Comparison of ENCODE assay signal across 29 mouse cellular contexts in the genomic region with DNA sequence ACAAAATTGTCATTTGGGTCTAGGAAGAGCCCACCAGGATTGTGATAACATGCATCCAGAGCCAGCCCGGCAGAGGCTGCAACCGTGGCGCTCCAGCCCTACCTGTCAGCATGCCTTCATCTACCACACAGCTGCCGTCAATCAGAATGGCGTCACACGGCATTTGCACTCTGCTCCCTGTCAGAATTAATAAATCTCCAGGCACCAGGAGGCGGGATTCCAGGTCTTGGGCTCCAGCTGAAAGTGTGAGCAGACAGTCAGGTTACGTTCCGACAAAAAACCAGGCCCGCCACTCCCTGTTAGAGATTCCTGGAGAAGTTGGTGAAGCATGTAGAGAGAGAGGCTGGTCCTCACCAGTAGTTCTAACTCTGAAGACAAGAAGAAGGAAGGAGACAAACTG.
DNase-seq lines count a peak whose midpoint lies in the region; ATAC-seq lines count a peak whose summit lies in the region.
"Had no signal": no experiment of that assay in that cellular context is flagged by ENCODE, and none has a peak within 500 bp of the region (broad histone marks: within the 10 kb centered on the region; RNA-seq: fewer than 3 reads in every experiment).

No protein-coding gene starts in this region.

- WGBS in kidney, embryonic 16.5 days = 56% methylated on average over 10 of the region's 10 CpGs
- 55% methylated on average over 10 of the region's 10 CpGs for WGBS in embryonic facial prominence, embryonic 11.5 days

- H3K4me3 ChIP-seq in kidney, embryonic 16.5 days (ENCODE audit: low read length) = no peak overlapping the region
- H3K4me3 ChIP-seq in embryonic facial prominence, embryonic 11.5 days (ENCODE audit: low read depth, low read length) = no peak overlapping the region
- H3K4me3 ChIP-seq: forebrain, embryonic 13.5 days; hindbrain, embryonic 12.5 days; intestine, embryonic 15.5 days; left cerebral cortex, adult 2 months; midbrain, embryonic 15.5 days; neural tube, embryonic 15.5 days had no signal

- H3K36me3 ChIP-seq in kidney, embryonic 16.5 days (ENCODE audit: insufficient read depth, low read length) = no peaks in the 10 kb centered on the region
- H3K36me3 ChIP-seq in embryonic facial prominence, embryonic 11.5 days (replicated peaks; ENCODE audit: control insufficient read depth, insufficient read depth, low read depth, low read length) = no peaks in the 10 kb centered on the region
- H3K36me3 ChIP-seq: hindbrain, embryonic 12.5 days; intestine, embryonic 15.5 days; midbrain, embryonic 15.5 days; neural tube, embryonic 15.5 days had no signal

- H3K9ac ChIP-seq in kidney, embryonic 16.5 days (replicated peaks; ENCODE audit: low read length) = no peak overlapping the region
- no peak overlapping the region for H3K9ac ChIP-seq in embryonic facial prominence, embryonic 11.5 days (replicated peaks; ENCODE audit: low read length)
- H3K9ac ChIP-seq: forebrain, embryonic 13.5 days; hindbrain, embryonic 12.5 days; intestine, embryonic 15.5 days; liver, embryonic 14.5 days; lung, embryonic 14.5 days; midbrain, embryonic 15.5 days; neural tube, embryonic 15.5 days had no signal

- H3K4me1 ChIP-seq in kidney, embryonic 16.5 days (ENCODE audit: insufficient read depth, low read length) = no peaks in the 10 kb centered on the region
- H3K4me1 ChIP-seq in embryonic facial prominence, embryonic 11.5 days (ENCODE audit: control insufficient read depth, insufficient read depth, low read length) = no peaks in the 10 kb centered on the region
- H3K4me1 ChIP-seq: forebrain, embryonic 13.5 days; hindbrain, embryonic 12.5 days; intestine, embryonic 15.5 days; midbrain, embryonic 15.5 days; neural tube, embryonic 15.5 days had no signal

- H3K27ac ChIP-seq in kidney, embryonic 16.5 days (ENCODE audit: low read length) = no peak overlapping the region
- no peak overlapping the region for H3K27ac ChIP-seq in embryonic facial prominence, embryonic 11.5 days (replicated peaks; ENCODE audit: low read depth, low read length)
- H3K27ac ChIP-seq: forebrain, embryonic 13.5 days; hindbrain, embryonic 12.5 days; hindbrain, postnatal 0 days; intestine, embryonic 15.5 days; left cerebral cortex, adult 2 months; liver, embryonic 14.5 days; midbrain, embryonic 15.5 days; neural tube, embryonic 15.5 days; stomach, postnatal 0 days had no signal

- H3K27me3 ChIP-seq in kidney, embryonic 16.5 days (ENCODE audit: insufficient read depth, low read length) = no peaks in the 10 kb centered on the region
- H3K27me3 ChIP-seq in embryonic facial prominence, embryonic 11.5 days (ENCODE audit: control insufficient read depth, insufficient read depth, low read length) = no peaks in the 10 kb centered on the region
- H3K27me3 ChIP-seq: forebrain, embryonic 13.5 days; hindbrain, embryonic 12.5 days; intestine, embryonic 15.5 days; midbrain, embryonic 15.5 days; neural tube, embryonic 15.5 days had no signal

- no peak for ATAC-seq in kidney, embryonic 16.5 days (ENCODE audit: low FRiP score, low TSS enrichment)
- no peak for ATAC-seq in embryonic facial prominence, embryonic 11.5 days (replicated peaks; ENCODE audit: insufficient number of reproducible peaks, low FRiP score, low TSS enrichment, low read depth)
- ATAC-seq: forebrain, embryonic 13.5 days; hindbrain, postnatal 0 days; intestine, embryonic 15.5 days; midbrain, embryonic 15.5 days had no signal

- peak; percentile 11 for DNase-seq in kidney, adult 18-20 months
- DNase-seq in embryonic facial prominence, embryonic 11.5 days (ENCODE audit: low spot score) = peak; percentile 33
- DNase-seq in kidney, adult 9 months = peak; percentile 48
- peak; percentile 18 to 31 for DNase-seq in kidney, postnatal 4 days
- no peak for DNase-seq in adrenal gland, adult 18-20 months (ENCODE audit: low spot score in 2 of 2)
- DNase-seq in adrenal gland, adult (ENCODE audit: inconsistent age in 2 of 2, low spot score in 1 of 2) = no peak
- DNase-seq: adrenal gland, adult 8-10 months; B cell, adult 2 months; cerebellum, adult 8-10 months; gastrocnemius, postnatal 10 days; heart, postnatal 14 days; layer of hippocampus, adult 9-11 months; liver; lung, embryonic 14.5 days; lung, postnatal 14 days; right cerebral cortex, adult 18-20 months; spleen, adult 18-20 months; thymus, adult 18-20 months; thymus, postnatal 36 days had no signal

- no peak overlapping the region for H3K4me2 ChIP-seq in kidney, embryonic 16.5 days (replicated peaks; ENCODE audit: low read depth, low read length)
- no peak overlapping the region for H3K4me2 ChIP-seq in embryonic facial prominence, embryonic 11.5 days (ENCODE audit: low read depth, low read length)
- H3K4me2 ChIP-seq: forebrain, embryonic 13.5 days; hindbrain, embryonic 12.5 days; intestine, embryonic 15.5 days; lung, embryonic 14.5 days; midbrain, embryonic 15.5 days; neural tube, embryonic 15.5 days had no signal

- no peaks in the 10 kb centered on the region for H3K9me3 ChIP-seq in kidney, embryonic 16.5 days (ENCODE audit: low read length)
- H3K9me3 ChIP-seq in embryonic facial prominence, embryonic 11.5 days (replicated peaks; ENCODE audit: control insufficient read depth, low read length) = no peaks in the 10 kb centered on the region
- H3K9me3 ChIP-seq: forebrain, embryonic 13.5 days; hindbrain, embryonic 12.5 days; intestine, embryonic 15.5 days; midbrain, embryonic 15.5 days; neural tube, embryonic 15.5 days had no signal

Comparison
In these comparisons a context has a peak if more than half of its experiments do, and no peak if none do; other contexts are left out.
1. DNase-seq: peak in kidney, adult 18-20 months (single experiment), embryonic facial prominence, embryonic 11.5 days (single experiment), kidney, adult 9 months (single experiment) and kidney, postnatal 4 days (2 of 2); none in adrenal gland, adult 18-20 months (0 of 2) and adrenal gland, adult (0 of 2).